Mouse (Mus musculus) T-cell, adult 2 months (primary cell): ENCODE measurements around the gene Hspa1l.
"Not testable (repeated sequence)": the region's sequence is repeated elsewhere in the genome, so short reads cannot be mapped to it uniquely, and the experiment has no call there.

Source experiments
- DNase-seq: peaks from one replicate; pipeline ENCODE4 v3.0.0; 2022; ENCODE audit warnings: low spot score

The Hspa1l gene

DNA sequence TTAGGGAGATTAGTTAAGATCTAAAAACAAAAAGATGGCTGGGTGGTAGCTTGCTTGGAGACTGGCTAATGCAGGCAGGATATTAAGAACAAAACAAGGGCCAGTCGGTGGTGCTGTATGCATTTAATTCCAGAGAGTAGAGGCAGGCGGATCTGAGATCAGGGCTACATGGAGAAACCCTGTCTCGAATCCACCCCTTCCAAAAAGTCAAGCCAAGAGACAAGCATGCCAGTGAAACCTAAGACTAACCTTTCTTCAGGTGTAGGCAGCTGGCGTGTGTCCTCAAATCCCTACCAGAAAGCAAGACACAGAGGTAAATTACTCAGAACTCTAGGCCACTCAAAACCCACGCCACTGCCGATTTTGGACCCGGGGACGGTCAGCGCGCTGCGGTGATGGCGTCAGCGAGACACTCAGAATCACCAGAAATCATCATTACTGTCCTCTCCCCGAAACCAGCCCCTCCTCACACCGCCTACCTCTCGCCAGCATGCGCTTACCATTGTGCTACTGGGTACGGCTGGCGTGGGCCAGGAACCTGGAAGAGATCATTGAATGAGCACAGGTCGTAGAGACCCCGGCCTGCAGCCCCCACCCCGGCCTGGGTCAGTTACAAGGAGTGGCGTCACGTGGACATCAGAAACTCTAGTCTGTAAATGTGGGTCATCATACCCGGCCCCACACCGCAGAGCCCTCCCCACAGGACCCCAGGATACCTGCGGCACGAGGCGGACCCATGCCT is 20.7 kb upstream of the Hspa1l start:
- no peak for DNase-seq

DNA sequence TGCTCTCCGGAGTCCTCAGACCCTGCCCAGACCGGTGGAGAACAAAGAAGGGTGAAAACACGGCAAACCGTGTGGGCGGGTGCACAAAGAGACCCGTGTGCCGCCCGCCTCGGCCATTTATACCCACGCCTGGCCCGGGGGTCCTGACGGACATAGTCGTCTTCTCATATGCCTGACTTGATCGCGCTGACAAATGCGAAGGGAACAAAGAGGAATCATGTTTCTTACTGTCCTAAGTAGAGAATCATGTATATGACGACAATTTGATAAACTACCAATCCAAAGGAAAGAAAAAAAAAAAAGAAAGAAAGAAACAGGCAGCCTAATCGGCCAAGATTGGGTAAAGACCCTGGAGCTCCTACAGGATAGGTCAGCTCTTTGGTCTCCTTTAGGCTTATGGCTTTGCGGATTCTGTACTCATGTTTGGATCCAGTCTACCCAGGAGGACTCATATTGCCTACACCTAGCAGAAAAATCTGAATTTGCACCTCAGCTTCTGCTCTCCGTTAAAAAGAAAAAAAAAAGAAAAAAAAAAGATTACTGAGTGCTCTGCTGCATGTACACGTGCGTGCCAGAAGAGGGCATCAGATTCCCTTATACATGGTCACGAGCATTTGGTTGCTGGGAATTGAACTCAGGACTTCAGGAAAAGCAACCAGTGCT is 20.0 kb upstream of the Hspa1l start:
- DNase-seq = peak; percentile 66

DNA sequence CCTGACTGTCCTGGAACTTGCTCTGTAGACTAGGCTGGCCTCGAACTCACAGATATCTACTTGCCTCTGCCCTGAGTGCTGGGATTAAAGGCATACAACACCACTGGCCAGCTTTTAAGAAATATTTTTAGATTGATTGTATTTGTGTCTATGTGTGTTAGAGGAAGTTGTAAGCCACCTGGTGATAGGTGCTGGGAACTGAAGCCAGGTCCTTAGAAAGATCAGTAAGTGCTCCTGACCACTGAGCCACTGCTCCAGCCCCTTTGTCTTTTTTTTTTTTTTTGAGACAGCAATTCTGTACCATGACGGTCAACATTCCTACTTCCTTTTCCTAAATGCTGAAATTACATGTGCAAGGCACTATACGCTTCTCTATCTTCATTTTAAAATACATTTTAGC is 19.2 kb upstream of the Hspa1l start:
- DNase-seq = no peak

GRCm38 (mm10) chr17:34953904-34954303 is 18.6 kb upstream of the Hspa1l start:
- DNase-seq = no peak

DNA sequence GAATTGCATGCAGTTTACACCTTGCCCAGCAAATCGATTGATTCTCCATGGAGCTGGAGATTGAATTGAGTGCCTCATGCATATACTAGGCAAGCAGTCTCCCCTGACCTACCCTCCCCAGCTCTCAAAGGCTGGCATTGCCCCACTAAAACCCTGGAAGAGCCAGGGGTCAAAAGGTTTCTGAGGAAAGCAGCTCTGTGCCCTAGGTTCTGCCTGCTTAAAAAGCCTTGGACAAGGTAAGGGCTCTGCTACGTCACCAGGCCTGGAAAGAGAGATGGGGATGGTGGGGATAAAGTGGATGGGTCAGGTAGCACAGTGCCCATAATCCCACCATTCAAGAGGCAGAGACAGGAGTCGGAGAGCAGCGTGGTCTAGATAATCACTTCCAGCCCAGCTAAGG is 17.7 kb upstream of the Hspa1l start:
- DNase-seq = no peak

DNA sequence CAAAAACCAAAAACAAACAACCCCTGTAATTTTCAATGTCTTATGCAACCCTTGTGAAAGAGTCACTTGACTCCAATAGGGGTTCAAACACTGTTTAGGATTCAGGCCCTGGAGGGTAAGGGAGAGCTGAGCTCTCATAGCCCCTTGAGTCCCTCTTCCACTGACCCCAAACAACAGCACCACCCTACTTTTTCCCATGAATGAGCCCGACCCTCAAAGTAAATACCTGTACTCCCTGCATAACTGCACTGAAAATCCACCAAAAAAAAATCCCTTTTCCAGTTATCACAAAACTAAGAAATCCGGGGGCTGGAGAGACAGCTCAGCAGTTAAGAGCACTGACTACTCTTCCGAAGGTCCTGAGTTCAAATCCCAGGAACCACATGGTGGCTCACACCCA is 16.6 kb upstream of the Hspa1l start:
- DNase-seq = no peak

DNA sequence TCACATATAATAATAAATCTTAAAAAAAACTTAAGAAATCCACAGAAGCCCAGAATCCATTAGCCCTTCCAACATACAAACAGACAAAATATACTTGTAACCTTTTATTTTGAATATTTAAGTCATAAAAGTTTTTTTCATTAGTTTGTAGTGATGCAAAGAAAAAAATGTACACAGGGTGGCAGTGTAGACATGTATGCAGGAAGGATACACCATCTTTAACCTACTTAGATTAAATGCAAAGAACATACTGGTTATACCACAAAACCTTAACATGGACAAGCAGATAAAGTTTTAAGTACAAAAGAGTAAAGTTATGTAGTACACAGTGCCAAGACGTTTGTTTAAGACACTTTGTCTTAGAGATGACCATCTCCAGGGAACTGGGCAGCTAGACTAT is 16.2 kb upstream of the Hspa1l start:
- no peak for DNase-seq

DNA sequence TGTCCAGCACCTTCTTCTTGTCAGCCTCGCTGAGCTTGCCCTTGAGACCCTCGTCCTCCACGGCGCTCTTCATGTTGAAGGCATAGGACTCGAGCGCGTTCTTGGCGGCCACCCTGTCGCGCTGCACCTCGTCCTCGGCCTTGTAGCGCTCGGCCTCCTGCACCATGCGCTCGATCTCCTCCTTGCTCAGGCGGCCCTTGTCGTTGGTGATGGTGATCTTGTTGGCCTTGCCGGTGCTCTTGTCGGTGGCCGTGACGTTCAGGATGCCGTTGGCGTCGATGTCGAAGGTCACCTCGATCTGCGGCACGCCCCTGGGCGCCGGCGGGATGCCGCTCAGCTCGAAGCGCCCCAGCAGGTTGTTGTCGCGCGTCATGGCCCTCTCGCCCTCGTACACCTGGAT is 15.2 kb upstream of the Hspa1l start:
- DNase-seq = not testable (repeated sequence)

DNA sequence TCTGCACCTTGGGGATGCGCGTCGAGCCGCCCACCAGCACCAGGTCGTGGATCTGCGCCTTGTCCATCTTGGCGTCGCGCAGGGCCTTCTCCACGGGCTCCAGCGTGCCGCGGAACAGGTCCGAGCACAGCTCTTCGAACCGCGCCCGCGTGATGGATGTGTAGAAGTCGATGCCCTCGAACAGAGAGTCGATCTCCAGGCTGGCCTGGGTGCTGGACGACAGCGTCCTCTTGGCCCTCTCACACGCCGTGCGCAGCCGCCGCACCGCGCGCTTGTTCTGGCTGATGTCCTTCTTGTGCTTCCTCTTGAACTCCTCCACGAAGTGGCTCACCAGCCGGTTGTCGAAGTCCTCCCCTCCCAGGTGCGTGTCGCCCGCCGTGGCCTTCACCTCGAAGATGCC is 14.5 kb upstream of the Hspa1l start:
- not testable (repeated sequence) for DNase-seq

GRCm38 (mm10) chr17:34958734-34959129 is 13.8 kb upstream of the Hspa1l start:
- not testable (repeated sequence) for DNase-seq

- peak; percentile 68 for DNase-seq
These were observed 13.2 kb upstream of the Hspa1l start, which contains the start of gene Hspa1b for GRCm38 (mm10) chr17:34959130-34959778. TSS of gene Hspa1b (minus strand) at chr17:34959238.

GRCm38 (mm10) chr17:34959881-34960515 is 12.5 kb upstream of the Hspa1l start:
- DNase-seq = no peak

DNA sequence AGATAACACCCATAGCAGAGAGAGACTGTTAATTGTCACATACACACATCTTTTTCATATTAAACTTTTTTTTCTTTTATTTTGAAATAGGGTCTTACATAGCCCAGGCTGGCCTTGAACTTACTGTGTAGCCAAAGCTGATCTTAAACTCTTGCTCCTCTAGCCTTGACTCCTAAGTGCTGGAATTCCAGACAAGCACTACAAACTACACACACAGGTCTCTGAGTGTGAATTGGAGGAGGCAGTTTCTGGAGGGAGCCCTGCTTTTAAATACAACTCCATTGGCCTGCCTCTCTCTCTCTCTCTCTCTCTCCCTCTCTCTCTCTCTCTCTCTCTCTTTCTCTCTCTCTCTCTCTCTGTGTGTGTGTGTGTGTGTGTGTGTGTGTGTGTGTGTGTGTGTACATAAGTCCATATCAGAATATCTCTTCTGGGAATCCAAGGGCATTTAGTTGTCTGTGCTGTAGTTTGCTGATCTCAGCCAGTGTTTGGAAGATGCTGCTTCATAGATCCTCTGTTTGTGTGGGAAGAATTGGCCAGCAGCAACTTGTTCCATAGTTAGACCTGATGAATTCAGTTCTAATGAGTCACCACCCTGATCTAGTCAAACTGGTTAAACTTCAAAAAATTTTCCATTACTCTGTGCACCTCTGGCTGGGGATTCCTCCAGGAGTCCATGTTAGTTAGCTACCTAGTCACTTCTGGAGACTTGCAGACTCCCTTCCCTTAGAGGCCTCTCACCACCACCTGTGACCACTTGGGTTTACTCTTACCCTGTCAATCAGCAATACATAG is 11.6 kb upstream of the Hspa1l start:
- DNase-seq = no peak

DNA sequence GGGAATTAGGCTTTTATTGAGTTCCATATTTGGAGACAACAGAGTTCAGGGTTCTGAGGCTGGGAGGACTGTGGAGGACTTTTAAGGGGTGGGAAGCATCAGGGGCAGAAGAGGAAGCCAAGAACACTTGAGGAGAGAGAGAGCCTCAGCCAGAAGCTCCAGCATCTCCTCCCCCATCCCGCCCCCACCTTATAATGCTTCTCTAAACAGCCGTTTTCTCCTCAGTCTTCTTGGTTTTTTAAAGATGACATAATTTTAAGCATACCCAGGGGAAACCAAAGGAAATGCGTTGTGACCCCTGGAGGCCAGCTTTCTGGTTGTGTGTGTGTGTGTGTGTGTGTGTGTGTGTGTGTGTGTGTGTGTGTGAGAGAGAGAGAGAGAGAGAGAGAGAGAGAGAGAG is 10.4 kb upstream of the Hspa1l start:
- no peak for DNase-seq

DNA sequence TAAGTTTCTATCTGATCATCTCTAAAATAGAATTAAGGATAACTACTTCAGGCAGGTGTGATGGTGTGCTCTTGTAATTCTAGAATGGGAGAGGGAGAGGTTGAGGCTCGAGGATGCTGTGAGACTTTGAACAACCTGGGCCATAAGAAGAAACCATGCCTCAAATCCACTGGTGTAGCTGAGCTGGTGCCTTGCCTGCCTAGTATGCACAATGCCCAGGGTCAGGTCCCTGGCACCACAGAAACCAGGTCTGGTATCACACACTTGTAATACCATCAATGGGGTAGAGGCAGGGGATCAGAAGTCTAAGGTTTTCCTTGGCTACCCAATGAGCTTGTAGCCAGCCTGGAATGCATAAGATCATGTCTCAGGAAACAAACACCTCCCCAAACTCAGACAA is 9.7 kb upstream of the Hspa1l start:
- DNase-seq = no peak

GRCm38 (mm10) chr17:34964640-34965049 is 7.9 kb upstream of the Hspa1l start:
- DNase-seq = no peak

DNA sequence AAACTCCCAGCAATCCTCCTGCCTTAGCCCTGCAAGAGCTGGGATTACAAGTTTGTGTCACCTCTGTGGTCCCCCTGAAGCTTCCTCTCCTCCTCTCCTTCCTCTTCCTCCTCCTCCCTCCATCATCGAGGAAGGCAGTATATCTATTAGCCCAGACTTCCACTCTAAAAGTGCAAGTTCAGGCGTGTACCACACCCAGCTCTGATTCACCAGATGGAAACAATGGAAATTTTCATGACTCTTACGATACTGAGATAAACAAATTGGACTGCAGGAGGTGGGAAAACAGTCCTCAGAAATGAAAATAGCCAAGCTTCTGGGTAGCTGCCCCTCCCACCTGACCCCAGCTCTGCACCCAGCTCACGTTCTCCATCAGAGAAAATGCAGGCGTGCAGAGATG is 6.9 kb upstream of the Hspa1l start:
- no peak for DNase-seq

DNA sequence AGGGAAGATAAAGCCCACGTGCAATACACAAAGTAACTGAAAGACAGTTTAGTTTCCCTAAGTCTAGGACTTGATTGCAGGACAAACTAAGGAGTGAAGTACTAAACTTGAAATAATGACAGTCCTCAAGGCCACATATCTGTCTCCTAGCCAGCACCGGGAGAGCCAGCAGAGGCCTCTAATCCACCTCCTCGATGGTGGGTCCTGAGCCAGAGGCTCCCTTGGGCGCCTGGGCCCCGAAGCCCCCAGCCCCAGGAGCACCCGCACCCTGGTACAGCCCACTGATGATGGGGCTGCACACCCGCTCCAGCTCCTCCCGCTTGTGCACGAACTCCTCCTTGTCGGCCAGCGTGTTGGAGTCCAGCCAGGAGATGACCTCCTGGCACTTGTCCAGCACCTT is 2.7 kb upstream of the Hspa1l start, which contains the start of gene Gm20481:
Gene Gm20481, plus strand, starts transcription at position 91 of the 400 bp plus-strand sequence.
- not testable (repeated sequence) for DNase-seq

- not testable (repeated sequence) for DNase-seq
These were observed 1.7 kb upstream of the Hspa1l start for GRCm38 (mm10) chr17:34970850-34971249.

DNA sequence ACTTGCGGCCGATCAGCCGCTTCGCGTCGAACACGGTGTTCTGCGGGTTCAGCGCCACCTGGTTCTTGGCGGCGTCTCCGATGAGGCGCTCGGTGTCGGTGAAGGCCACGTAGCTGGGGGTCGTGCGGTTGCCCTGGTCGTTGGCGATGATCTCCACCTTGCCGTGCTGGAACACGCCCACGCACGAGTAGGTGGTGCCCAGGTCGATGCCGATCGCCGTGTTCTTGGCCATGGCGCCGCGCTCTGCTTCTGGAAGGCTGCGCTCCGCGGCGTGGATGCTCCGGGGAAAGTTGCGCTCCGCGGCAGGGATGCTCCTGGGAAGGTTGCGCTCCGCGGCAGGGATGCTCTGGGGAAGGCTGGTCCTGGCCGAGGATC is 822 bp upstream of the Hspa1l start:
- not testable (repeated sequence) for DNase-seq

DNA sequence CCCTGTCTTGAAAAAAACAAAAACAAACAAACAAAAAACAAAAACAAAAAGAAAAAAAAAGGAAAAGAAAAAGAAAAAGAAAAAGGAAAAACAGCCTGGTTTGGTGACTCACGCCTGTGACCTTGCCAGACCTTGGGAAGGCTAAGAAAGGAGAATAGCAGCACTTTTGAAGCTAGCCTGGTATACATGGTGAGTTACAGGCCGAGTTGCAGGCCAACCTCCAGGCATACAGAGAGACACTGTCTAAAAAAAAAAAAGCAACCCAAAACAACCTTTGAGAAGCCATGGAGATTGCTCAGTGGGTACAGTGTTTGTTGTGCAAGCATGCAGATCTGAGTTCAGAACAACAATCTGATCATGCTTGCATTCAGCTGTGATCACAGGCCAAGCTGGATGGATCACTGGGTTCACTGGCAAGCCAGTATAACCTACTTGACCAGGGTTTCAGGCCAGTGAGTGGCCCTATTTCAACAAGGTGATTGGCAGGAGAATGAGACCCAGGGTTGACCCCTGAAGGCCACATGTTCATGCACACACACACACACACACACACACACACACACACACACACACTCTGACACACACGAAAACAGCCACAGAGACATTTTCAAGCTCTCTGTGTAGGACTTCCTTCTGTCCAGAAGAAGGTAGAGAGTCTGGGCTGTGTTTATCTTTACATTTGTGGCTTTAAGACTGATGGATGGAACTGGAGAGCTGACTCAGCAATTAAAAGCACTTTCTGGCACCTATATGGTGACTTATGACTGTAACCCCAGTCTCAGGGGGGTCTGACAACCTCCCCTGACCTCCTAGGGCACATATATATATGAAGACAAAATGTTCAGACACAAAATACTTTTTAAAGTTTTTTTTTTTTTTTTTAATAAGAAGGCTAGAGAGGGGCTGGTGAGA is 3.3 kb downstream of the Hspa1l start:
- no peak for DNase-seq
